Mouse (Mus musculus): Measurements from ENCODE around the gene Dido1. TPM values are rescaled to one million over a fixed set of nuclear protein-coding genes. Genes with fewer than 3 reads are reported as not detected.

Dido1 gene
- polyA plus RNA-seq, 1 experiment from 2014 or later = 21.4 TPM

GRCm38 (mm10) chr2:180611882-180612281, 97.9 kb downstream of the Dido1 start:
- H3K9ac ChIP-seq (replicated peaks) = no peak overlapping the region
- H3K27me3 ChIP-seq (replicated peaks) = no peaks in the 10 kb centered on the region
- H3K27ac ChIP-seq (replicated peaks) = no peak overlapping the region
- no peak overlapping the region for H3K4me3 ChIP-seq (replicated peaks)
- H3K4me2 ChIP-seq = no peak overlapping the region
- ATAC-seq (ENCODE audit: low FRiP score) = no peak
- H3K36me3 ChIP-seq = peaks cover 9% of the 10 kb centered on the region
- no peaks in the 10 kb centered on the region for H3K9me3 ChIP-seq (replicated peaks)
- no peaks in the 10 kb centered on the region for H3K4me1 ChIP-seq
- 74% methylated on average over 2 of the region's 2 CpGs for WGBS

- WGBS = 83% methylated on average over 4 of the region's 4 CpGs
- H3K27ac ChIP-seq (replicated peaks) = no peak overlapping the region
- no peaks in the 10 kb centered on the region for H3K27me3 ChIP-seq (replicated peaks)
- no peak overlapping the region for H3K4me3 ChIP-seq (replicated peaks)
- H3K9me3 ChIP-seq (replicated peaks) = no peaks in the 10 kb centered on the region
- H3K4me1 ChIP-seq = no peaks in the 10 kb centered on the region
- no peak for ATAC-seq (ENCODE audit: low FRiP score)
- no peak overlapping the region for H3K9ac ChIP-seq (replicated peaks)
- H3K36me3 ChIP-seq = 0 out of 2 replicates have a peak, but pooled peaks cover 3% of the 10 kb centered on the region
- H3K4me2 ChIP-seq = no peak overlapping the region
Measured at GRCm38 (mm10) chr2:180610283-180610682, 99.5 kb downstream of the Dido1 start.

Other genes starting within 250 kb of the Dido1 start
- 2.0 and 2.2 TPM in 2 replicates for gene Ntsr1, start 210.0 kb downstream of the Dido1 start, polyA plus RNA-seq (2015; fragmentation: Nextera tagmentation; extraction: Ambion mirVana)
- 36.7 and 37.0 TPM in 2 replicates for gene Mrgbp, start 128.7 kb downstream of the Dido1 start, polyA plus RNA-seq (2015; fragmentation: Nextera tagmentation; extraction: Ambion mirVana)
- gene Ogfr, start 120.8 kb downstream of the Dido1 start, polyA plus RNA-seq (2015; fragmentation: Nextera tagmentation; extraction: Ambion mirVana) = 81.0 and 90.0 TPM in 2 replicates
- gene Col9a3, start 112.2 kb downstream of the Dido1 start, polyA plus RNA-seq (2015; fragmentation: Nextera tagmentation; extraction: Ambion mirVana) = 62.1 and 90.3 TPM in 2 replicates
- 0.37 and 0.77 TPM in 2 replicates for gene Tcfl5, start 67.3 kb downstream of the Dido1 start, polyA plus RNA-seq (2015; fragmentation: Nextera tagmentation; extraction: Ambion mirVana)
- gene Gid8, start 118 bp upstream of the Dido1 start, polyA plus RNA-seq (2015; fragmentation: Nextera tagmentation; extraction: Ambion mirVana) = 54.9 and 57.5 TPM in 2 replicates
- 0.31 and 1.4 TPM in 2 replicates for gene Slc17a9, start 15.3 kb upstream of the Dido1 start, polyA plus RNA-seq (2015; fragmentation: Nextera tagmentation; extraction: Ambion mirVana)
- gene Bhlhe23, start 66.9 kb upstream of the Dido1 start, polyA plus RNA-seq (2015; fragmentation: Nextera tagmentation; extraction: Ambion mirVana) = 1.6 and 1.9 TPM in 2 replicates
- 48.2 and 50.0 TPM in 2 replicates for gene Ythdf1, start 210.9 kb upstream of the Dido1 start, polyA plus RNA-seq (2015; fragmentation: Nextera tagmentation; extraction: Ambion mirVana)
- gene Birc7, start 219.0 kb upstream of the Dido1 start, polyA plus RNA-seq (2015; fragmentation: Nextera tagmentation; extraction: Ambion mirVana) = 0.20 TPM in 1 of 2 replicates, not detected in the other
- gene Nkain4, start 244.7 kb upstream of the Dido1 start, polyA plus RNA-seq (2015; fragmentation: Nextera tagmentation; extraction: Ambion mirVana) = 89.0 and 91.1 TPM in 2 replicates

Measured in neural tube, embryonic 15.5 days (tissue).